Comparison of ENCODE assay signal across 11 mouse cellular contexts in the genomic region with DNA sequence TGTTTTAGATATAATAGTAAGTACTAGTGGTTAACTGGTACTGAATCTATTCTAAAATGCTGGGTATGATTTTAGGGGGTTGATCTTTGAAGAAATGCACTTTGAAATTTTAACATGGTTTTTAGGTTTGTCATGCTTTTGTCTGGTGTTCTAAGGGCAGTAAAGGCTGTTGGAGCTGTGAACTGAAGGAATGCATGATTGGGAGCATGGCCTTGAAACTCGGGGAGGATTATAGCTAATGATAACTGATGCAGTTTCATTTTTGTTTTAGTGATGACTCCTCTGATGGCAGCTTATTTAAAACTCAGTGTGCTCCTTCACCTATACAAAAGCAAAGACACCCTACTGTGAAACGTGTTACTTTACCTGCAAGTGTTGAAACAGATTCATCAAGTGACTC. TPM values are rescaled to one million over a fixed set of nuclear protein-coding genes. Genes with fewer than 3 reads are reported as not detected.
DNase-seq lines count a peak whose midpoint lies in the region; ATAC-seq and TF ChIP-seq lines count a peak whose summit lies in the region.
"Had no signal": no experiment of that assay in that cellular context is flagged by ENCODE, and none has a peak within 500 bp of the region (broad histone marks: within the 10 kb centered on the region; RNA-seq: fewer than 3 reads in every experiment).

No protein-coding gene starts in this region.

- no peaks in the 10 kb centered on the region for H3K27me3 ChIP-seq in kidney, postnatal 0 days (ENCODE audit: insufficient read depth, low read length)
- H3K27me3 ChIP-seq in G1E (ENCODE audit: insufficient read depth, low read length) (no peaks in the 10 kb centered on the region), myocyte (ENCODE audit: control insufficient read depth, insufficient read depth, insufficient read length) (no peaks in the 10 kb centered on the region)
- H3K27me3 ChIP-seq: forebrain, embryonic 13.5 days had no signal

- H3K4me1 ChIP-seq in kidney, postnatal 0 days (replicated peaks; ENCODE audit: insufficient read depth, low read length) = 0 out of 2 replicates have a peak, but pooled peaks cover 14% of the 10 kb centered on the region
- H3K4me1 ChIP-seq in G1E (ENCODE audit: insufficient read depth, low read depth, low read length) = peaks cover 61% of the 10 kb centered on the region
- H3K4me1 ChIP-seq in embryonic fibroblast, embryonic 13.5 days (ENCODE audit: control insufficient read depth, insufficient read depth, low read length) = no peaks in the 10 kb centered on the region; the same call in 1 of the 2 replicates

- peaks cover 32% of the 10 kb centered on the region for H3K36me3 ChIP-seq in kidney, postnatal 0 days (ENCODE audit: insufficient read depth, low read length)
- H3K36me3 ChIP-seq in G1E (replicated peaks) = peaks cover 48% of the 10 kb centered on the region
- H3K36me3 ChIP-seq in myocyte (ENCODE audit: control insufficient read depth, insufficient read depth) = peaks cover 56% of the 10 kb centered on the region

- H3K4me2 ChIP-seq in kidney, postnatal 0 days (ENCODE audit: low read length) = peak overlapping the region; percentile 57; the same call in 1 of the 2 replicates
- peak overlapping the region; percentile 96 for H3K4me2 ChIP-seq in myocyte (ENCODE audit: low read depth)

- TF ChIP-seq CTCF in kidney, postnatal 0 days (IDR thresholded peaks at IDR 0.05; ENCODE audit: low read depth) = no peak
- no peak for TF ChIP-seq CTCF in G1E (IDR thresholded peaks at IDR 0.05; ENCODE audit: low read depth, low read length)
- TF ChIP-seq CTCF in embryonic fibroblast, embryonic 13.5 days (IDR thresholded peaks at IDR 0.05; ENCODE audit: borderline replicate concordance, insufficient read depth, low read length) = no peak

- no peak for TF ChIP-seq POLR2A in embryonic fibroblast, embryonic 13.5 days (IDR thresholded peaks at IDR 0.05; ENCODE audit: low read depth, low read length)
- TF ChIP-seq POLR2A in myocyte (IDR thresholded peaks at IDR 0.05; ENCODE audit: insufficient read length, low read depth) = no peak

- no peak for ATAC-seq in kidney, postnatal 0 days (replicated peaks; ENCODE audit: low FRiP score, low read depth)
- no peak for ATAC-seq in G1E (ENCODE audit: extremely low read depth, insufficient number of reproducible peaks, low FRiP score, poor library complexity, severe bottlenecking)
- ATAC-seq: forebrain, embryonic 13.5 days had no signal

- no peak overlapping the region for H3K27ac ChIP-seq in kidney, postnatal 0 days
- no peak overlapping the region for H3K27ac ChIP-seq in embryonic fibroblast, embryonic 13.5 days (ENCODE audit: insufficient read depth, low read length)

- WGBS in kidney, postnatal 0 days = 42% methylated on average over 2 of the region's 2 CpGs

- H3K4me3 ChIP-seq in kidney, postnatal 0 days (replicated peaks; ENCODE audit: low read depth, low read length) = peak overlapping the region; percentile 88
- peak overlapping the region; percentile 93 for H3K4me3 ChIP-seq in G1E (ENCODE audit: low read depth, low read length)
- peak overlapping the region; percentile 60 for H3K4me3 ChIP-seq in embryonic fibroblast, embryonic 13.5 days (ENCODE audit: insufficient read depth, low read length)
- peak overlapping the region; percentile 72 for H3K4me3 ChIP-seq in myocyte

- no peak for DNase-seq in kidney, postnatal 0 days (ENCODE audit: low spot score)
- no peak for DNase-seq in kidney, postnatal 10 days
- no peak for DNase-seq in G1E (ENCODE audit: low spot score)
- no peak for DNase-seq in thymus, postnatal 10 days (ENCODE audit: low spot score in 2 of 2)
- DNase-seq in right cerebral cortex, adult 2 months (ENCODE audit: low spot score in 2 of 2) = no peak
- DNase-seq: cerebellum, postnatal 14 days; kidney, adult 11 months; thymus, postnatal 36 days had no signal

- H3K79me2 ChIP-seq in myocyte (ENCODE audit: control insufficient read depth, insufficient read depth) = peaks cover 49% of the 10 kb centered on the region

- H3K9me3 ChIP-seq in kidney, postnatal 0 days (replicated peaks; ENCODE audit: low read length) = no peaks in the 10 kb centered on the region
- no peaks in the 10 kb centered on the region for H3K9me3 ChIP-seq in G1E (replicated peaks)
- H3K9me3 ChIP-seq: forebrain, embryonic 13.5 days had no signal

- no peak overlapping the region for H3ac ChIP-seq in myocyte (ENCODE audit: control insufficient read depth, insufficient read length)

- H3K9ac ChIP-seq in kidney, postnatal 0 days (ENCODE audit: low read depth, low read length) = no peak overlapping the region

TF ChIP-seq in myocyte, 11 proteins besides CTCF, POLR2A, EP300 and RAD21:
- no peak for TF ChIP-seq CEBPB (IDR thresholded peaks at IDR 0.05; ENCODE audit: insufficient read depth, poor library complexity, severe bottlenecking)
- TF ChIP-seq E2F4 (IDR thresholded peaks at IDR 0.05; ENCODE audit: insufficient read depth) = no peak

RNA-seq across cellular contexts. Expression of gene 4931406C07Rik, which starts 2.0 kb away (rescaled TPM):
- 55.2 and 58.6 TPM in 2 replicates for polyA plus RNA-seq in kidney, postnatal 0 days (2015; fragmentation: Nextera tagmentation; extraction: Ambion mirVana)
- total RNA-seq in G1E (2014; fragmentation: Nextera tagmentation) = 26.9 and 28.0 TPM in 2 replicates
- total RNA-seq in G1E (2017) = 10.0 and 12.8 TPM in 2 replicates
- polyA plus RNA-seq in G1E (2012) = 1.6 and 1.8 TPM in 2 replicates
- polyA plus RNA-seq in embryonic fibroblast, embryonic 13.5 days (2011; ENCODE audit: insufficient read length, low read depth, missing spikeins) = 40.8 and 51.0 TPM in 2 replicates
- polyA plus RNA-seq in myocyte (2012; fragmentation: generic; extraction: Trizol) = 11.6 TPM

RNA-seq across cellular contexts. Expression of gene Taf1d, which starts 2.2 kb away (rescaled TPM):
- 66.9 and 72.6 TPM in 2 replicates for polyA plus RNA-seq in kidney, postnatal 0 days (2015; fragmentation: Nextera tagmentation; extraction: Ambion mirVana)
- total RNA-seq in G1E (2014; fragmentation: Nextera tagmentation) (250 and 268 TPM in 2 replicates), G1E (2017) (657 and 752 TPM in 2 replicates)
- polyA plus RNA-seq in G1E (2012) (12.9 and 17.9 TPM in 2 replicates), myocyte (2012; fragmentation: generic; extraction: Trizol) (26.6 TPM)
- 159 and 173 TPM in 2 replicates for polyA plus RNA-seq in embryonic fibroblast, embryonic 13.5 days (2011; ENCODE audit: insufficient read length, low read depth, missing spikeins)

RNA-seq across cellular contexts. Expression of gene Med17, which starts 28.5 kb away (rescaled TPM):
- polyA plus RNA-seq in kidney, postnatal 0 days (2015; fragmentation: Nextera tagmentation; extraction: Ambion mirVana) = 30.9 and 36.2 TPM in 2 replicates
- total RNA-seq in G1E (2014; fragmentation: Nextera tagmentation) (28.9 and 38.2 TPM in 2 replicates), G1E (2017) (56.3 and 59.6 TPM in 2 replicates)
- polyA plus RNA-seq in G1E (2012) (15.7 and 17.0 TPM in 2 replicates), myocyte (2012; fragmentation: generic; extraction: Trizol) (25.2 TPM)
- 45.7 and 49.6 TPM in 2 replicates for polyA plus RNA-seq in embryonic fibroblast, embryonic 13.5 days (2011; ENCODE audit: insufficient read length, low read depth, missing spikeins)

RNA-seq across cellular contexts. Expression of gene Cep295, which starts 49.3 kb away (rescaled TPM):
- polyA plus RNA-seq in kidney, postnatal 0 days (2015; fragmentation: Nextera tagmentation; extraction: Ambion mirVana) = 7.4 and 8.7 TPM in 2 replicates
- 158 and 168 TPM in 2 replicates for total RNA-seq in G1E (2014; fragmentation: Nextera tagmentation)
- 76.0 and 79.0 TPM in 2 replicates for total RNA-seq in G1E (2017)
- polyA plus RNA-seq in G1E (2012) = 4.4 and 5.8 TPM in 2 replicates
- polyA plus RNA-seq in embryonic fibroblast, embryonic 13.5 days (2011; ENCODE audit: insufficient read length, low read depth, missing spikeins) = 25.6 and 27.7 TPM in 2 replicates
- polyA plus RNA-seq in myocyte (2012; fragmentation: generic; extraction: Trizol) = 2.6 TPM
